Mouse (Mus musculus): ENCODE data around the gene Xpo5. TPM values are rescaled to one million over a fixed set of nuclear protein-coding genes. Genes with fewer than 3 reads are reported as not detected.

Gene Xpo5
- polyA plus RNA-seq, 1 experiment, result 4.5 TPM

GRCm38 (mm10) chr17:46266986-46267385 is 64.4 kb downstream of the Xpo5 start:
- H3K9me3 ChIP-seq, result no peaks in the 10 kb centered on the region
- peaks cover 96% of the 10 kb centered on the region for H3K36me3 ChIP-seq (replicated peaks; ENCODE audit: low read length)
- no peak overlapping the region for H3K4me3 ChIP-seq (replicated peaks)
- no peaks in the 10 kb centered on the region; the same call in 1 of the 2 replicates for H3K4me1 ChIP-seq
- no peaks in the 10 kb centered on the region for H3K27me3 ChIP-seq (replicated peaks)
- no peak for TF ChIP-seq FLI1 (IDR thresholded peaks at IDR 0.05; ENCODE audit: low read length)
- no peak for TF ChIP-seq GATA1 (IDR thresholded peaks at IDR 0.05; ENCODE audit: borderline replicate concordance, low read length)

- no peaks in the 10 kb centered on the region for H3K9me3 ChIP-seq
- H3K4me1 ChIP-seq, result no peaks in the 10 kb centered on the region; the same call in none of the 2 replicates
- peaks cover 94% of the 10 kb centered on the region for H3K36me3 ChIP-seq (replicated peaks; ENCODE audit: low read length)
- TF ChIP-seq GATA1 (IDR thresholded peaks at IDR 0.05; ENCODE audit: borderline replicate concordance, low read length) (no peak), FLI1 (IDR thresholded peaks at IDR 0.05; ENCODE audit: low read length) (no peak)
- no peak overlapping the region for H3K4me3 ChIP-seq (replicated peaks)
- H3K27me3 ChIP-seq (replicated peaks), result no peaks in the 10 kb centered on the region
These were observed 64.9 kb downstream of the Xpo5 start for GRCm38 (mm10) chr17:46267511-46267910.

DNA sequence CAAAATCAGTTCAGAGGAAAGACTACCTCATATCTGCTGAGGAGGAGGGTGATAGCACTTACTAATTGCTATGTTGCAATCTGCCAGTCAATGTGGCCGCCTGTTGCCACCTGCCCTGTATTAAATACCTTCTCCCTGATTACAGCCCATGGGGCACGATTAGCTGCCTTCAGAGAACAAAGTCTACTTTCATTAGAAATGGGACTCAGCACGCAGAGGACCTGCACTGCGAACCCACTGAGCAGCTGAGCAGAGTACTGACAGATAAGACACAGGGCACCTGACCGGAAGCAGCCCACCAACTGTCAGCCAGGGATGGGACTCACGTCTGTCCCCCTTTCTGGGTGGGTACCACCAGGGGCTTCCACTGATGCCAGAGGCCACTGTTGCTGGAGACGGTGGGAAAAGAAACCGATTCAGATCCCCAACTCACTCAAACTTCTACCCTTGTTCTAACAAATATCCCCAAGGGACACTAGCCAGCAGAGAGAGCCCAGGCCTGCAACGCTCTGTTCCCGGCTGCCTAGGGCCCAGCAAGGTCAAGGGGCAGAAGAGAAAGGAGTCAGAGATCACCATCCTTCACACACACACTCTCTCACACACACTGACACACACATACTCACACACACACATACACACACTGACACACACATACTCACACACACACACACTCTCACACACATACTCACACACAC is 65.6 kb downstream of the Xpo5 start:
- H3K36me3 ChIP-seq (replicated peaks; ENCODE audit: low read length), result peaks cover 94% of the 10 kb centered on the region
- no peaks in the 10 kb centered on the region for H3K9me3 ChIP-seq
- TF ChIP-seq GATA1 (IDR thresholded peaks at IDR 0.05; ENCODE audit: borderline replicate concordance, low read length), result no peak
- no peak for TF ChIP-seq FLI1 (IDR thresholded peaks at IDR 0.05; ENCODE audit: low read length)
- peaks cover 7% of the 10 kb centered on the region for H3K4me1 ChIP-seq
- H3K27me3 ChIP-seq (replicated peaks), result no peaks in the 10 kb centered on the region
- no peak overlapping the region for H3K4me3 ChIP-seq (replicated peaks)

GRCm38 (mm10) chr17:46269771-46270534 is 67.4 kb downstream of the Xpo5 start:
- TF ChIP-seq GATA1 (IDR thresholded peaks at IDR 0.05; ENCODE audit: borderline replicate concordance, low read length) (no peak), FLI1 (IDR thresholded peaks at IDR 0.05; ENCODE audit: low read length) (no peak)
- Histone ChIP-seq H3K9me3 (no peaks in the 10 kb centered on the region), H3K27me3 (replicated peaks) (no peaks in the 10 kb centered on the region), H3K36me3 (replicated peaks; ENCODE audit: low read length) (peaks cover 92% of the 10 kb centered on the region), H3K4me1 (peaks cover 14% of the 10 kb centered on the region), H3K4me3 (replicated peaks) (no peak overlapping the region)

DNA sequence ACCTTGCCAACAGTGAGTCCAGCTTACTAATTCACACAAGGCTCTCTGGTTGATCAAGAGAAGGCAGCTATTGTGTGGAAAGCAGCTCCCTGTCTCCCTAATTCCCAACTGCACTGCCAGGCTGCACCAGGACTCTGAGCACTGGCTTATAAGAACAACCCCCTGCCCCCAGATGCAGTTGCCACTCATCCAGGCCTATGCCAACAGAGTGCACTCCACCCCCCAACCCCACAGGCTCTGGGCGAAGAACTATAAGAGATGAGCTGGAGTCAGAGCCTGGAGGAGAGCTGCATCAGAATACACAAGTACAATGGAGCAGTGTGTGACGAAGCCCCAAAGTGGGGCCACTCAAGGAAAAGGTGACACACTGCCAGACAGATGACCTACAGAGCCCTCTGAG is 69.5 kb downstream of the Xpo5 start:
- Histone ChIP-seq H3K4me3 (replicated peaks) (no peak overlapping the region), H3K9me3 (no peaks in the 10 kb centered on the region), H3K27me3 (replicated peaks) (no peaks in the 10 kb centered on the region), H3K4me1 (peaks cover 26% of the 10 kb centered on the region), H3K36me3 (replicated peaks; ENCODE audit: low read length) (peaks cover 85% of the 10 kb centered on the region)
- TF ChIP-seq FLI1 (IDR thresholded peaks at IDR 0.05; ENCODE audit: low read length) (no peak), GATA1 (IDR thresholded peaks at IDR 0.05; ENCODE audit: borderline replicate concordance, low read length) (no peak)

GRCm38 (mm10) chr17:46272675-46273074 is 70.1 kb downstream of the Xpo5 start:
- H3K27me3 ChIP-seq (replicated peaks), result no peaks in the 10 kb centered on the region
- TF ChIP-seq FLI1 (IDR thresholded peaks at IDR 0.05; ENCODE audit: low read length), result no peak
- no peak for TF ChIP-seq GATA1 (IDR thresholded peaks at IDR 0.05; ENCODE audit: borderline replicate concordance, low read length)
- peaks cover 85% of the 10 kb centered on the region for H3K36me3 ChIP-seq (replicated peaks; ENCODE audit: low read length)

GRCm38 (mm10) chr17:46273803-46274236 is 71.2 kb downstream of the Xpo5 start:
- no peaks in the 10 kb centered on the region for H3K27me3 ChIP-seq (replicated peaks)
- no peaks in the 10 kb centered on the region for H3K9me3 ChIP-seq
- H3K4me3 ChIP-seq (replicated peaks), result no peak overlapping the region
- peaks cover 41% of the 10 kb centered on the region for H3K4me1 ChIP-seq
- TF ChIP-seq GATA1 (IDR thresholded peaks at IDR 0.05; ENCODE audit: borderline replicate concordance, low read length) (no peak), FLI1 (IDR thresholded peaks at IDR 0.05; ENCODE audit: low read length) (no peak)
- H3K36me3 ChIP-seq (replicated peaks; ENCODE audit: low read length), result peaks cover 88% of the 10 kb centered on the region

More at GRCm38 (mm10) chr17:46272675-46273074, 70.1 kb downstream of the Xpo5 start:
- H3K9me3 ChIP-seq, result no peaks in the 10 kb centered on the region
- peaks cover 31% of the 10 kb centered on the region for H3K4me1 ChIP-seq
- H3K4me3 ChIP-seq (replicated peaks), result no peak overlapping the region

GRCm38 (mm10) chr17:46274465-46274864 is 71.9 kb downstream of the Xpo5 start:
- H3K36me3 ChIP-seq (replicated peaks; ENCODE audit: low read length), result peaks cover 88% of the 10 kb centered on the region
- TF ChIP-seq FLI1 (IDR thresholded peaks at IDR 0.05; ENCODE audit: low read length), result no peak
- peaks cover 45% of the 10 kb centered on the region for H3K4me1 ChIP-seq
- H3K27me3 ChIP-seq (replicated peaks), result no peaks in the 10 kb centered on the region
- H3K9me3 ChIP-seq, result no peaks in the 10 kb centered on the region
- H3K4me3 ChIP-seq (replicated peaks), result no peak overlapping the region

DNA sequence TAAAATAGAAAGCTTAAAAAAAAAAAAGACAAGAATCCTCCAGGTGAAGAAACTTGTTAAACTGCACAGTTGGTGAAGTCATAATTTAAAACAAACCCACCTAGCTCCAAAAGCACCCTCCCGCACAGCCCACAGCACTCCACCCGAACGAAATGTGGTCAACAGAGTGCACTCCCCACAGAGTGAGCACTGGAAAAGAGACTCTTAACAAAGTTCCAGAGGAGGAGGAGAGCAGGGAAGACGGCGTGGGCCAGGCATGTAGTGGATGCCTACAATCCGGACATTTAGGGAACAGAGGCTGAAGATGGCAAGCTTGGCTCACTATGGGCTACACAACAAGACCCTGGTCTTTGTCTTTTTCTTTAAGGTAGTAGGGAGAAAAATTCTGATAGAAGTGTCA is 72.5 kb downstream of the Xpo5 start:
- peaks cover 45% of the 10 kb centered on the region for H3K4me1 ChIP-seq
- no peak overlapping the region for H3K4me3 ChIP-seq (replicated peaks)
- peaks cover 88% of the 10 kb centered on the region for H3K36me3 ChIP-seq (replicated peaks; ENCODE audit: low read length)
- no peaks in the 10 kb centered on the region for H3K9me3 ChIP-seq
- TF ChIP-seq GATA1 (IDR thresholded peaks at IDR 0.05; ENCODE audit: borderline replicate concordance, low read length) (no peak), FLI1 (IDR thresholded peaks at IDR 0.05; ENCODE audit: low read length) (no peak)
- no peaks in the 10 kb centered on the region for H3K27me3 ChIP-seq (replicated peaks)

- Histone ChIP-seq H3K4me1 (peaks cover 45% of the 10 kb centered on the region), H3K36me3 (replicated peaks; ENCODE audit: low read length) (peaks cover 88% of the 10 kb centered on the region), H3K4me3 (replicated peaks) (no peak overlapping the region), H3K9me3 (no peaks in the 10 kb centered on the region), H3K27me3 (replicated peaks) (no peaks in the 10 kb centered on the region)
- TF ChIP-seq GATA1 (IDR thresholded peaks at IDR 0.05; ENCODE audit: borderline replicate concordance, low read length) (no peak), FLI1 (IDR thresholded peaks at IDR 0.05; ENCODE audit: low read length) (no peak)
These were observed 72.9 kb downstream of the Xpo5 start for GRCm38 (mm10) chr17:46275506-46275905.

All from megakaryocyte, embryonic 14.5 days (primary cell).